Mouse (Mus musculus) liver, adult 2 months (tissue): Measurements from ENCODE around the gene Crabp2. TPM values are rescaled to one million over a fixed set of nuclear protein-coding genes. Genes with fewer than 3 reads are reported as not detected.

Experiments
- DNase-seq: peaks from one replicate; pipeline ENCODE4 v3.0.0-alpha.2; 2011; ENCODE audit warnings: low read depth, low spot score; ENCODE audit errors: extremely low read depth
- H3K27ac ChIP-seq: fragments of 200-500 bp; replicated peaks from 2 replicates; pipeline ENCODE4 v1.5.1; 2012; ENCODE audit warnings: low read depth, mild to moderate bottlenecking, control low read depth, inconsistent platforms, low read length; ENCODE audit not compliant: insufficient read depth
- H3K27me3 ChIP-seq: fragments of 200-500 bp; 2 replicates; pipeline ENCODE4 v1.6.1; 2012; ENCODE audit warnings: mild to moderate bottlenecking, moderate library complexity, low read length, inconsistent platforms; ENCODE audit not compliant: control insufficient read depth, insufficient read depth
- H3K36me3 ChIP-seq: fragments of 200-500 bp; 2 replicates; pipeline ENCODE4 v1.6.1; 2012; ENCODE audit warnings: low read length, inconsistent platforms; ENCODE audit not compliant: control insufficient read depth, insufficient read depth
- H3K4me1 ChIP-seq: fragments of 200-500 bp; 2 replicates; pipeline ENCODE4 v1.6.1; 2011; ENCODE audit warnings: low read length; ENCODE audit not compliant: control insufficient read depth, insufficient read depth
- H3K4me3 ChIP-seq: fragments of 200-500 bp; 2 replicates; pipeline ENCODE4 v1.5.1; 2011; ENCODE audit warnings: low read depth, mild to moderate bottlenecking, control low read depth, low read length, moderate library complexity; ENCODE audit not compliant: insufficient read depth
- H3K79me2 ChIP-seq: fragments of 200-500 bp; 2 replicates; pipeline ENCODE4 v1.6.1; 2012; ENCODE audit warnings: inconsistent platforms, mild to moderate bottlenecking, low read length, moderate library complexity; ENCODE audit not compliant: control insufficient read depth, insufficient read depth
- H3K9ac ChIP-seq: fragments of 200-500 bp; 2 replicates; pipeline ENCODE4 v1.6.1; 2012; ENCODE audit warnings: low read depth, mild to moderate bottlenecking, control low read depth, inconsistent platforms, low read length
- CTCF ChIP-seq: fragments of 200-500 bp; IDR thresholded peaks from 2 replicates; pipeline ENCODE4 v1.5.1; 2011; ENCODE audit warnings: low read depth, low read length, control low read depth
- POLR2A ChIP-seq: fragments of 200-500 bp; IDR thresholded peaks from 2 replicates; pipeline ENCODE4 v1.6.1; 2011; ENCODE audit warnings: low read length, control low read depth; ENCODE audit not compliant: insufficient read depth; ENCODE audit errors: extremely low read depth
- WGBS: fragments of 180-500 bp; shearing (Covaris S2); methylation state at CpG from one replicate; pipeline ENCODE4 v1.1.7; 2018; 5-methylcytosine and 5-hydroxymethylcytosine counted together
- polyA plus RNA-seq: library from polyadenylated mRNA; depleted of rRNA; stranded (reverse); fragments of >200 nt; gene quantifications from 2 replicates; pipeline ENCODE4 v1.2.3, GENCODE M21; 2012
- total RNA-seq: library from RNA; depleted of rRNA; stranded (reverse); fragments of >200 nt; gene quantifications from 2 replicates; pipeline ENCODE4 v1.2.3, GENCODE M21; 2014

The Crabp2 gene
- total and polyA plus RNA-seq, 2 experiments, result not detected

GRCm38 (mm10) chr3:87958056-87958455 is 9.6 kb downstream of the Crabp2 start:
- H3K36me3 ChIP-seq, result no peaks in the 10 kb centered on the region
- H3K27me3 ChIP-seq, result no peaks in the 10 kb centered on the region
- 94% methylated on average over 1 of the region's 1 CpGs for WGBS
- H3K79me2 ChIP-seq, result no peaks in the 10 kb centered on the region
- H3K27ac ChIP-seq, result no peak overlapping the region
- no peak overlapping the region for H3K9ac ChIP-seq
- no peaks in the 10 kb centered on the region for H3K4me1 ChIP-seq
- DNase-seq, result no peak
- H3K4me3 ChIP-seq, result no peak overlapping the region
- TF ChIP-seq POLR2A (no peak), CTCF (no peak)

GRCm38 (mm10) chr3:87958476-87958875 is 10.0 kb downstream of the Crabp2 start:
- Histone ChIP-seq H3K27me3 (no peaks in the 10 kb centered on the region), H3K9ac (no peak overlapping the region), H3K79me2 (no peaks in the 10 kb centered on the region), H3K4me3 (no peak overlapping the region), H3K4me1 (no peaks in the 10 kb centered on the region), H3K27ac (no peak overlapping the region), H3K36me3 (no peaks in the 10 kb centered on the region)
- 68% methylated on average over 4 of the region's 4 CpGs for WGBS
- no peak for TF ChIP-seq POLR2A
- no peak for TF ChIP-seq CTCF
- DNase-seq, result no peak

GRCm38 (mm10) chr3:87958967-87959366 is 10.5 kb downstream of the Crabp2 start:
- Histone ChIP-seq H3K4me1 (no peaks in the 10 kb centered on the region), H3K4me3 (no peak overlapping the region), H3K9ac (no peak overlapping the region), H3K79me2 (no peaks in the 10 kb centered on the region), H3K36me3 (no peaks in the 10 kb centered on the region), H3K27ac (no peak overlapping the region), H3K27me3 (no peaks in the 10 kb centered on the region)
- 77% methylated on average over 1 of the region's 1 CpGs for WGBS
- DNase-seq, result no peak
- TF ChIP-seq POLR2A (no peak), CTCF (no peak)

GRCm38 (mm10) chr3:87959371-87959770 is 10.9 kb downstream of the Crabp2 start:
- H3K79me2 ChIP-seq, result no peaks in the 10 kb centered on the region
- no peak for DNase-seq
- H3K27me3 ChIP-seq, result no peaks in the 10 kb centered on the region
- no peaks in the 10 kb centered on the region for H3K36me3 ChIP-seq
- TF ChIP-seq CTCF (no peak), POLR2A (no peak)
- H3K4me3 ChIP-seq, result no peak overlapping the region
- H3K4me1 ChIP-seq, result no peaks in the 10 kb centered on the region
- WGBS, result 87% methylated on average over 7 of the region's 7 CpGs
- no peak overlapping the region for H3K27ac ChIP-seq
- H3K9ac ChIP-seq, result no peak overlapping the region

GRCm38 (mm10) chr3:87960191-87960585 is 11.7 kb downstream of the Crabp2 start:
- no peak overlapping the region for H3K9ac ChIP-seq
- no peaks in the 10 kb centered on the region for H3K79me2 ChIP-seq
- 28% methylated on average over 10 of the region's 10 CpGs for WGBS
- DNase-seq, result no peak
- H3K4me1 ChIP-seq, result no peaks in the 10 kb centered on the region
- H3K27ac ChIP-seq, result no peak overlapping the region
- H3K4me3 ChIP-seq, result no peak overlapping the region
- TF ChIP-seq CTCF (no peak), POLR2A (no peak)
- no peaks in the 10 kb centered on the region for H3K36me3 ChIP-seq
- no peaks in the 10 kb centered on the region for H3K27me3 ChIP-seq

DNA sequence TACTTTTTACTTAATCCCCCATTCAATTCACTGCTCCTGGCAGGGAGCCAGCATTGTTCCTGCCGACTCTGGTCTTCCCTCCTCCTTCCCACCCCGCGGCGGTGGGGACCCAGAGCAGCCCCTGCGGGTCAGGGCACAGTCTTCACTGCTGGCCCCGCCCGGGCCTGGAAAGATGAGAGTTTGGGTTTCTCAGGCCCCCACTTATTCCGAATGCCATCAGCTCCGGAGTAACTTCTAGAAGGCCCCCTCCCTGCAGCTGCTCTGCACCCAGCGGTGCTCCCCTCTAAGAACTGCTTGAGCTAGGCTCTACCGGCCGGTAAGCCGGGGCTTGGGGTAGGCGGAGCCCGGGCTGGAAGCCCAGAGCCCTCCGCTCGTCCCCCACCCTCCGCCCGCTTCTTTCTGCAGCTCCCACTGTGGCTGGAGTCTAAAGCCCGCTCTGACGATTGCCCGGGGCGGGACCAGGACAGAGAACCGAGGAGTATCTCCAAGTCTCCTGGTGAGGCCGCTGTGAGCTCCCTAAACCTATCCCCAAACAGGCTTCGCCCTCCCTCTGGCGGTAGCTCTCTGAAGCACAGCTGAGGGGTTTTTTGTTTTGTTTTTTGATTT is 12.2 kb downstream of the Crabp2 start:
- Histone ChIP-seq H3K27ac (no peak overlapping the region), H3K4me3 (peak overlapping the region; percentile 57), H3K79me2 (no peaks in the 10 kb centered on the region), H3K36me3 (no peaks in the 10 kb centered on the region), H3K9ac (peak overlapping the region; percentile 55), H3K4me1 (no peaks in the 10 kb centered on the region), H3K27me3 (no peaks in the 10 kb centered on the region)
- TF ChIP-seq POLR2A (no peak), CTCF (peak; percentile 98)
- DNase-seq, result peak; percentile 70
- WGBS, result 1% methylated on average over 27 of the region's 27 CpGs
